Comparison of ENCODE assay signal across 26 mouse cellular contexts in genomic region chr10:21026329-21027220, GRCm38 (mm10).
A peak's percentile ranks its signal among the peaks of the same experiment; 100 is the strongest.
DNase-seq lines count a peak whose midpoint lies in the region; ATAC-seq and TF ChIP-seq lines count a peak whose summit lies in the region.
"Had no signal": no experiment of that assay in that cellular context is flagged by ENCODE, and none has a peak within 500 bp of the region (broad histone marks: within the 10 kb centered on the region; RNA-seq: fewer than 3 reads in every experiment).

No protein-coding gene starts in this region.

- no peaks in the 10 kb centered on the region for H3K27me3 ChIP-seq in liver, embryonic 12.5 days (replicated peaks)
- H3K27me3 ChIP-seq in liver, embryonic 14.5 days (ENCODE audit: control insufficient read depth, insufficient read depth, low read length), result no peaks in the 10 kb centered on the region
- H3K27me3 ChIP-seq in stomach, postnatal 0 days (ENCODE audit: control insufficient read depth, insufficient read depth, low read length), result no peaks in the 10 kb centered on the region
- H3K27me3 ChIP-seq in hindbrain, embryonic 12.5 days, result no peaks in the 10 kb centered on the region
- no peaks in the 10 kb centered on the region for H3K27me3 ChIP-seq in kidney, embryonic 14.5 days (ENCODE audit: control insufficient read depth, insufficient read depth, low read length)
- H3K27me3 ChIP-seq: forebrain, embryonic 15.5 days; limb, embryonic 15.5 days; midbrain, embryonic 15.5 days; neural tube, embryonic 13.5 days; stomach, embryonic 15.5 days had no signal

- H3K9ac ChIP-seq in liver, embryonic 12.5 days, result no peak overlapping the region
- 0 out of 2 replicates have a peak overlapping the region, but pooled peaks have one; percentile 4 for H3K9ac ChIP-seq in liver, embryonic 14.5 days (replicated peaks)
- no peak overlapping the region for H3K9ac ChIP-seq in stomach, postnatal 0 days (ENCODE audit: low read length)
- H3K9ac ChIP-seq in hindbrain, embryonic 12.5 days, result no peak overlapping the region
- no peak overlapping the region for H3K9ac ChIP-seq in kidney, embryonic 14.5 days (ENCODE audit: low read depth, low read length)
- H3K9ac ChIP-seq: forebrain, embryonic 15.5 days; limb, embryonic 15.5 days; midbrain, embryonic 15.5 days; neural tube, embryonic 13.5 days; stomach, embryonic 15.5 days had no signal

- no peak for DNase-seq in liver
- peak; percentile 56 for DNase-seq in MEL-GATA-1-ER (ENCODE audit: extremely low read depth, low read depth)
- DNase-seq in liver, embryonic 14.5 days (ENCODE audit: low read depth in 3 of 3, low spot score in 3 of 3), result no peak
- DNase-seq in stomach, postnatal 0 days (ENCODE audit: low spot score), result no peak
- DNase-seq in right cerebral cortex, postnatal 14 days, result no peak
- DNase-seq: adrenal gland, adult 2 months; cerebellum, adult 11 months; cerebellum, adult 9-11 months; kidney, adult 11 months; left cerebral cortex, postnatal 4 days; lung, postnatal 14 days; retina, postnatal 1 day; right cerebral cortex, postnatal 4 days; thymus, adult 2 months; thymus, postnatal 4 days had no signal

- TF ChIP-seq CTCF in liver, embryonic 14.5 days (IDR thresholded peaks at IDR 0.05; ENCODE audit: low read depth), result no peak
- peak; percentile 9; the same call in 1 of the 2 replicates for TF ChIP-seq CTCF in stomach, postnatal 0 days (IDR thresholded peaks at IDR 0.05; ENCODE audit: low read depth)

- ATAC-seq in liver, embryonic 12.5 days, result no peak; the same call in 1 of the 2 replicates
- no peak for ATAC-seq in liver, embryonic 14.5 days (ENCODE audit: insufficient read depth)
- ATAC-seq in stomach, postnatal 0 days (ENCODE audit: low FRiP score, low TSS enrichment), result no peak
- ATAC-seq in hindbrain, embryonic 12.5 days (ENCODE audit: low FRiP score), result no peak
- no peak for ATAC-seq in kidney, embryonic 14.5 days (ENCODE audit: low FRiP score, low TSS enrichment)
- ATAC-seq: forebrain, embryonic 15.5 days; midbrain, embryonic 15.5 days had no signal

- H3K36me3 ChIP-seq in liver, embryonic 12.5 days, result no peaks in the 10 kb centered on the region
- H3K36me3 ChIP-seq in liver, embryonic 14.5 days (replicated peaks; ENCODE audit: control insufficient read depth, insufficient read depth, low read depth), result no peaks in the 10 kb centered on the region
- H3K36me3 ChIP-seq in stomach, postnatal 0 days (ENCODE audit: control insufficient read depth, insufficient read depth, low read length), result no peaks in the 10 kb centered on the region
- no peaks in the 10 kb centered on the region for H3K36me3 ChIP-seq in hindbrain, embryonic 12.5 days
- H3K36me3 ChIP-seq in kidney, embryonic 14.5 days (ENCODE audit: control insufficient read depth, insufficient read depth, low read length), result no peaks in the 10 kb centered on the region
- H3K36me3 ChIP-seq: embryonic facial prominence, embryonic 10.5 days; forebrain, embryonic 15.5 days; limb, embryonic 15.5 days; stomach, embryonic 15.5 days had no signal

- no peak overlapping the region for H3K27ac ChIP-seq in liver, embryonic 12.5 days
- H3K27ac ChIP-seq in liver, embryonic 14.5 days, result no peak overlapping the region
- H3K27ac ChIP-seq in stomach, postnatal 0 days (replicated peaks), result no peak overlapping the region
- no peak overlapping the region for H3K27ac ChIP-seq in hindbrain, embryonic 12.5 days
- H3K27ac ChIP-seq in kidney, embryonic 14.5 days (ENCODE audit: low read depth, low read length), result no peak overlapping the region
- H3K27ac ChIP-seq: embryonic facial prominence, embryonic 10.5 days; forebrain, embryonic 15.5 days; kidney, postnatal 0 days; limb, embryonic 15.5 days; midbrain, embryonic 15.5 days; neural tube, embryonic 13.5 days; stomach, embryonic 15.5 days had no signal

- H3K4me2 ChIP-seq in liver, embryonic 12.5 days, result peak overlapping the region; percentile 49
- H3K4me2 ChIP-seq in liver, embryonic 14.5 days (ENCODE audit: low read depth), result peak overlapping the region; percentile 37
- H3K4me2 ChIP-seq in stomach, postnatal 0 days (replicated peaks; ENCODE audit: low read depth), result no peak overlapping the region
- H3K4me2 ChIP-seq in hindbrain, embryonic 12.5 days (replicated peaks), result no peak overlapping the region
- no peak overlapping the region for H3K4me2 ChIP-seq in kidney, embryonic 14.5 days (replicated peaks; ENCODE audit: low read depth, low read length)
- H3K4me2 ChIP-seq: forebrain, embryonic 15.5 days; heart, embryonic 11.5 days; limb, embryonic 15.5 days; midbrain, embryonic 15.5 days; neural tube, embryonic 13.5 days; stomach, embryonic 15.5 days had no signal

- no peak overlapping the region for H3K4me3 ChIP-seq in liver, embryonic 12.5 days
- H3K4me3 ChIP-seq in liver, embryonic 14.5 days (ENCODE audit: insufficient read depth in 1 of 2, low read depth in 2 of 2, low read length in 2 of 2), result no peak overlapping the region
- no peak overlapping the region for H3K4me3 ChIP-seq in stomach, postnatal 0 days (ENCODE audit: low read depth, low read length)
- no peak overlapping the region for H3K4me3 ChIP-seq in hindbrain, embryonic 12.5 days
- H3K4me3 ChIP-seq in kidney, embryonic 14.5 days (ENCODE audit: low read length), result no peak overlapping the region
- H3K4me3 ChIP-seq: embryonic facial prominence, embryonic 10.5 days; forebrain, embryonic 15.5 days; limb, embryonic 15.5 days; midbrain, embryonic 15.5 days; neural tube, embryonic 13.5 days; stomach, embryonic 15.5 days had no signal

- WGBS in liver, embryonic 12.5 days (ENCODE audit: insufficient replicate concordance), result 24% methylated on average over 11 of the region's 11 CpGs
- 18% methylated on average over 11 of the region's 11 CpGs for WGBS in liver, embryonic 14.5 days (ENCODE audit: insufficient replicate concordance)
- WGBS in stomach, postnatal 0 days, result 64% methylated on average over 11 of the region's 11 CpGs
- 84% methylated on average over 11 of the region's 11 CpGs for WGBS in hindbrain, embryonic 12.5 days
- WGBS in kidney, embryonic 14.5 days, result 82% methylated on average over 11 of the region's 11 CpGs

- no peak for TF ChIP-seq EP300 in liver, embryonic 14.5 days (IDR thresholded peaks at IDR 0.05; ENCODE audit: low read depth)
- TF ChIP-seq EP300 in stomach, postnatal 0 days (optimal IDR thresholded peaks at IDR 0.05), result no peak

- no peaks in the 10 kb centered on the region for H3K9me3 ChIP-seq in liver, embryonic 12.5 days (replicated peaks)
- no peaks in the 10 kb centered on the region for H3K9me3 ChIP-seq in liver, embryonic 14.5 days (ENCODE audit: control insufficient read depth, low read length)
- no peaks in the 10 kb centered on the region for H3K9me3 ChIP-seq in stomach, postnatal 0 days (ENCODE audit: control insufficient read depth, low read length)
- H3K9me3 ChIP-seq in hindbrain, embryonic 12.5 days (replicated peaks), result no peaks in the 10 kb centered on the region
- H3K9me3 ChIP-seq in kidney, embryonic 14.5 days (ENCODE audit: control insufficient read depth, low read length), result no peaks in the 10 kb centered on the region
- H3K9me3 ChIP-seq: embryonic facial prominence, embryonic 10.5 days; forebrain, embryonic 15.5 days; limb, embryonic 15.5 days; midbrain, embryonic 15.5 days; neural tube, embryonic 13.5 days; stomach, embryonic 15.5 days had no signal

- peaks cover 48% of the 10 kb centered on the region for H3K4me1 ChIP-seq in liver, embryonic 12.5 days
- H3K4me1 ChIP-seq in liver, embryonic 14.5 days (replicated peaks; ENCODE audit: control insufficient read depth in 2 of 2, insufficient read depth in 2 of 2, low read length in 1 of 2), result peaks cover 13 to 29% of the 10 kb centered on the region in 2 experiments
- H3K4me1 ChIP-seq in stomach, postnatal 0 days (replicated peaks; ENCODE audit: control insufficient read depth, insufficient read depth), result no peaks in the 10 kb centered on the region
- H3K4me1 ChIP-seq in hindbrain, embryonic 12.5 days, result no peaks in the 10 kb centered on the region
- H3K4me1 ChIP-seq in kidney, embryonic 14.5 days (ENCODE audit: control insufficient read depth, insufficient read depth, low read length), result no peaks in the 10 kb centered on the region
- H3K4me1 ChIP-seq: embryonic facial prominence, embryonic 10.5 days; forebrain, embryonic 15.5 days; limb, embryonic 15.5 days; midbrain, embryonic 15.5 days; neural tube, embryonic 13.5 days; stomach, embryonic 15.5 days had no signal

Comparison
In these comparisons a context has a peak if more than half of its experiments do, and no peak if none do; other contexts are left out.
1. H3K4me2 ChIP-seq: peak in liver, embryonic 12.5 days (single experiment) and liver, embryonic 14.5 days (single experiment); none in stomach, postnatal 0 days (single experiment), hindbrain, embryonic 12.5 days (single experiment) and kidney, embryonic 14.5 days (single experiment).